Mouse (Mus musculus) embryonic facial prominence, embryonic 15.5 days (tissue): ENCODE results near the gene Pp2d1. TPM values are rescaled to one million over a fixed set of nuclear protein-coding genes. Genes with fewer than 3 reads are reported as not detected.

Experiments
- ATAC-seq: fragments of 200-750 bp; cut with Nextera tagmentation; 2 replicates; pipeline ENCODE4 v1.8.0; 2017; ENCODE audit warnings: low read depth, moderate TSS enrichment; ENCODE audit not compliant: insufficient number of reproducible peaks, low FRiP score, low TSS enrichment
- H3K27ac ChIP-seq: fragments of 300-500 bp; sonication (generic); replicated peaks from 2 replicates; pipeline ENCODE4 v1.5.1; 2015; ENCODE audit warnings: mild to moderate bottlenecking, inconsistent platforms
- H3K27me3 ChIP-seq: fragments of 300-500 bp; sonication (generic); 2 replicates; pipeline ENCODE4 v1.6.1; 2015; ENCODE audit warnings: inconsistent platforms
- H3K36me3 ChIP-seq: fragments of 300-500 bp; sonication (generic); 2 replicates; pipeline ENCODE4 v1.6.1; 2015; ENCODE audit warnings: mild to moderate bottlenecking, inconsistent platforms
- H3K4me1 ChIP-seq: fragments of 300-500 bp; sonication (generic); 2 replicates; pipeline ENCODE4 v1.6.1; 2015; ENCODE audit warnings: inconsistent platforms
- H3K4me2 ChIP-seq: fragments of 300-500 bp; sonication (generic); replicated peaks from 2 replicates; pipeline ENCODE4 v1.6.1; 2015; ENCODE audit warnings: mild to moderate bottlenecking, inconsistent platforms
- H3K4me3 ChIP-seq: fragments of 300-500 bp; sonication (generic); replicated peaks from 2 replicates; pipeline ENCODE4 v1.5.1; 2015; ENCODE audit warnings: mild to moderate bottlenecking, inconsistent platforms
- H3K9ac ChIP-seq: fragments of 300-500 bp; sonication (generic); 2 replicates; pipeline ENCODE4 v1.6.1; 2015; ENCODE audit warnings: inconsistent platforms
- H3K9me3 ChIP-seq: fragments of 300-500 bp; sonication (generic); replicated peaks from 2 replicates; pipeline ENCODE4 v1.6.1; 2016; ENCODE audit warnings: inconsistent platforms
- WGBS: fragments of 180-500 bp; shearing (Covaris S2); methylation state at CpG from one replicate; pipeline ENCODE4 v1.1.7; 2015; 5-methylcytosine and 5-hydroxymethylcytosine counted together
- polyA plus RNA-seq: library from polyadenylated mRNA; unstranded; fragments of >200 nt; fragmentation: Nextera tagmentation; extraction: Ambion mirVana; gene quantifications from 2 replicates; pipeline ENCODE4 v1.2.1, GENCODE M21; 2015

The Pp2d1 gene
- polyA plus RNA-seq, 1 experiment from 2014 or later: 0.43 TPM

DNA sequence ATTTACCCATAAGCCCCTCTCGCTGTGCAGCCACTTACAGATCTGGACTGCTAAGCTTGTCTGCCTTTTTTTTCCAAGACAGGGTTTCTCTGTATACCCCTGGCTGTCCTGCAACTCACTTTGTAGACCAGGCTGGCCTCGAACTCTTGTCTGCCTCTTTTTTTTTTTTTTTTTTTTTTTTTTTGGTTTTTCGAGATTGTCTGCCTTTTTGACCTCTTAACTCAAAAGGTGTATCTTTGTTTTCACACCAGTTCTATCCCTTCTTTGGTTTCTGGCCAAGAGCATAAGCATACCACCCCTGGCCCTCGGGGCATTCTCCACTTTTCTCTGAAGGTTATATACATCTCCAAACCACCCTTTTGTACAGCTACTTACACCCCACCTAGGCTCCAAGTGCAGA is 25.6 kb upstream of the Pp2d1 start:
- peaks cover 19% of the 10 kb centered on the region for H3K4me1 ChIP-seq
- no peak overlapping the region for H3K9ac ChIP-seq
- no peaks in the 10 kb centered on the region for H3K9me3 ChIP-seq
- no peak overlapping the region for H3K4me3 ChIP-seq
- 80% methylated on average over 4 of the region's 4 CpGs for WGBS
- no peak overlapping the region for H3K27ac ChIP-seq
- no peaks in the 10 kb centered on the region for H3K27me3 ChIP-seq
- H3K4me2 ChIP-seq: no peak overlapping the region
- no peak for ATAC-seq
- H3K36me3 ChIP-seq: no peaks in the 10 kb centered on the region

DNA sequence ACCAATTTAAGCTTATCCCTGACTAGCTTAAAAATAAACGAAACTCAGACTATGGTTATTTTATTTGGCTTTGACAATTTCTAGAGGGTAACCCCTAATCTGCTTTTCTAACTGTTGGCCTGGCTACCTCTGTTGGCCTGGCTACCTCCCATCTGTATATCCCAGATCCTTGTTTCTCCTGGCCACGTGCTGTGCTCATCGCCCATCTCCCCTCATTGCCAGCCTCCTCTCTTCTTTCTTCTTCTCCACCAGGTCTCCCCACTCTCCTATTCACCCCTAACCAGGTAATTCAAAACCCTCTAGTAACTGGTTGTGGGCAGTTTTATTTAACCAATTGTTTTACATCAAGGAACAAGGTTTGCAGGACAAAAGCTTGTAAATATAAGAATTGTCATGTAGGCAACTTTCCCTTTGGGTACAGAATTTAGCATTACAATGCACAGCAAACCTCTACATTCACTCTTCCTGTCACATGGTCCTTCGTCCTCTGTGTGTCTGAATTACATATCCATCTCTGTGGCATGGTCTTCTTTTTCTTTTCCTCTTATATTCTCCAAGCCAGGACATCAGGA is 22.3 kb upstream of the Pp2d1 start:
- 83% methylated on average over 4 of the region's 4 CpGs for WGBS
- no peaks in the 10 kb centered on the region for H3K27me3 ChIP-seq
- no peak overlapping the region for H3K27ac ChIP-seq
- H3K4me3 ChIP-seq: no peak overlapping the region
- no peaks in the 10 kb centered on the region for H3K36me3 ChIP-seq
- no peak overlapping the region for H3K4me2 ChIP-seq
- no peaks in the 10 kb centered on the region for H3K9me3 ChIP-seq
- ATAC-seq: no peak
- H3K9ac ChIP-seq: no peak overlapping the region
- H3K4me1 ChIP-seq: peaks cover 4% of the 10 kb centered on the region; the same call in 1 of the 2 replicates

DNA sequence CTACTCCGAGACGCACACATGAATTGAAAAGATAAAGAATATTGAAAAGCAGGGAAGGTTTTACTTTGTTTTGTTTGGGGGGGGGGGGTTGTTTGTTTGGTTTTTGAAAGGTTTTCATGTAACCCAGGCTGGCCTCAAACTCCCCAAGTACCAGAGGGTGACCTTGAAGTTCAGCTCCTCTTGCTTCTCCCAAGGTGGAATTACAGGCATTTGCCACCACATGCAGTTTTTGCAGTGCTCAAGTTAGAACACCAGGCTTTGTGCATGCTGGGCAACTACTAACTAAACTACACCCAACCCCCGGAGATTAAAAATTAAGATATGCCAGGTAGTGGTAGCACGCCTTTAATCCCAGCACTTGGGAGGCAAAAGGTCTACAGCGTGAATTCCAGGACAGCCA is 20.4 kb upstream of the Pp2d1 start:
- H3K36me3 ChIP-seq: no peaks in the 10 kb centered on the region
- ATAC-seq: no peak
- WGBS: 88% methylated on average over 5 of the region's 5 CpGs
- no peak overlapping the region for H3K9ac ChIP-seq
- H3K27ac ChIP-seq: no peak overlapping the region
- no peaks in the 10 kb centered on the region for H3K27me3 ChIP-seq
- H3K4me3 ChIP-seq: no peak overlapping the region
- H3K9me3 ChIP-seq: no peaks in the 10 kb centered on the region
- no peaks in the 10 kb centered on the region for H3K4me1 ChIP-seq
- H3K4me2 ChIP-seq: no peak overlapping the region

DNA sequence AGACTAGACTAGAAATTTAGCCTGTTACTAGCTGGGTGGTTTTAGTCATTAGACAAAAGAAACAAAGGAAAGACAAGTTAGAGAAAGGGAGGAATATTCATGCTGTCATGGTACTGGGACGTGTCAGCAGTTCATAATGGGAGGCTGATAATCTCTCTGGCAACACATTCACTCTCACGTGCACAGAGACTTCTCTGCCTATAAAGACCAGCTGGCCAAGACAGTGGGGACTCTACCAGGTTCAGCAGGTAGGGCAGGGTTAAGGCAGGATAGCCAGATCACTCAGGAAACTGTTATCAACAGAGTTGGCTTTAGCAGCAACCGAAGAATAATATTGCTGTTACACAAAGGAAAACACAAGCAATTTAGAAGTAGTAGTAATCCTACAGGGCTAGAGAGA is 18.2 kb upstream of the Pp2d1 start:
- H3K4me1 ChIP-seq: no peaks in the 10 kb centered on the region
- H3K36me3 ChIP-seq: no peaks in the 10 kb centered on the region
- H3K9me3 ChIP-seq: no peaks in the 10 kb centered on the region
- 75% methylated on average over 3 of the region's 3 CpGs for WGBS
- H3K27ac ChIP-seq: no peak overlapping the region
- no peaks in the 10 kb centered on the region for H3K27me3 ChIP-seq
- H3K4me2 ChIP-seq: no peak overlapping the region
- H3K4me3 ChIP-seq: no peak overlapping the region
- ATAC-seq: no peak
- H3K9ac ChIP-seq: no peak overlapping the region

DNA sequence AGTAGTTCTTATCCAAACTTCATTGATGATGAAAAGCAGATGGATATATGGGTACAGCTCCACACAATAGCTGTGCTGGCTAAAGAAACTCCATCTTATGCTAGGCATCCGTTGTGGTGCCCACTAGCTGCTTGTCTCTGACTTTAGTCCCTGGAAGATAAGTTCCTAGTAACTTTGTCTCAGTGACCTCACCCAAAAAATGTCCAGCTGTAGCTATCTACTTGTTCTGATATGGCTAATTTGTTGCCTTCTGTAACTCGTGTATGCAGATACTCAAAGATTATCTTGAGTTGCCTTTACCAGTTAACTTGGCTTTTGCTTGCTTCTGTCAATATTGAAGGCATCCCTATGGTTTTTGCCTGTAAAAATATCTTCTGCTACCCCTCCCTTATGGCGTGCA is 15.6 kb upstream of the Pp2d1 start:
- Histone ChIP-seq H3K9ac (no peak overlapping the region), H3K4me3 (no peak overlapping the region), H3K27ac (no peak overlapping the region), H3K4me2 (no peak overlapping the region), H3K36me3 (no peaks in the 10 kb centered on the region), H3K4me1 (no peaks in the 10 kb centered on the region), H3K9me3 (no peaks in the 10 kb centered on the region), H3K27me3 (no peaks in the 10 kb centered on the region)
- ATAC-seq: no peak
- WGBS: 74% methylated on average over 3 of the region's 3 CpGs

DNA sequence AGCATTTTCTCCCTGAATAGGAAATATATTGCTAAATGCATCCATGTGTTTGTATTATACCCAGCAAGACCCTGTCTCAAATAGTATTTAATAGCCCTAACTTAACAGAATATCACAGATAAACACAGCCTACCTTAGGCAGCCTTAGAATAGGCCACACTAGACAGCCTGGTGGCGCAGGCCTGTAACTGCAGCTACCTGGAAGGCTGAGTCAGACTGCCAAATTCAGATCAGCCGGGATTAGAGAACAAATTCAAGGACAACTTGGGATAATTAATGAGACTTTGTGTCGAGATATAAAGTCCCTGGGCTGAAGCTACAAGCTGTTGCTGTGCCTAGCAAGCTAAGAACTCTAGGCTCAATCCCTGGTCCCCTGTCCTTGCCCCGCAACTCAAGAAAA is 14.8 kb upstream of the Pp2d1 start:
- H3K4me1 ChIP-seq: no peaks in the 10 kb centered on the region
- 60% methylated on average over 4 of the region's 4 CpGs for WGBS

DNA sequence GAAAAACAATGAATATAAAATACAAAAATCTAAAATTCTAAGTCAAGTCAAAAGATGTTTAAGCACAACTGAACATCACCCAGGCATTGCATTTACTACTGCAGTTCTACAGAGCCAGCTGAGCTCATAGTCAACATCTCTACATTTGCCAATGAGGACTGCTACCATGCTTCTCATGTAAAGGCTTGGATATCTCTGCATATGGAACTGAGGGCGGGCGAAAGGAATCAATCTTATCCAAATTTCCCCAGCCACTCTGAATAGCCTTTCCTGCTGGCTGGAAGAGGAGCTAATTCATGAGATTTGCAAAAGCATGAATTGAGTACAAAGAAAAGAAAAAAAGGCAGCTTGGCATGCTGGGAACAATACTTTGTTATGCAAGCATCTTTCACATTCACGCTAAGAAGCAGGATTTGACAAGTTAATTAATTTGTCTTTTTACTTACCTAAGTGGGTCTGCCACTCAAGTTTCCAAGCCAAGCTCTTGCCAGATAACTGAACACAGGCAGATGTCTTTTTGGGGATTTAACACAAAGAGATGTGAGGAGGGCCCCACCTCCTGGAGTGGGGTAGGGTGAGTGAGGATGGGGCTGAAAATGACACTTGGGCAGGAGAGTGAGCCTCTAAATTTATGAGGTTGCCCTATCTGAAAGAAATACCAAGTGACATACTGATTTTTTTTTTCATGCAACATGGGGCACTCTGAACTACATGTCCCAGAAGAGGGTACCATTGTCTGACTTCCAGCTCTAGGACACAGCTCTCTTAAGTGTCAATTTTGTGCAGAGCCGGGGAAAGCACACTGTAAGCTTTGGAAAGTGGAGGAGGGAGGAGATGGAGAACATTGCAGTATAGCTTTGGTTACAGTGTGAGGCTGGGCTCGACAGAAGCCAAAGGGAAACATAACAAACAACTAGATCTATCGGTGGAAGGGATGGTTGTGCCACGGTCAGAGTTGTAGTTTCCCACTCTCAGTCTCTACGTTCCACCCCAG is 12.4 kb upstream of the Pp2d1 start:
- H3K4me2 ChIP-seq: no peak overlapping the region
- H3K27me3 ChIP-seq: no peaks in the 10 kb centered on the region
- H3K27ac ChIP-seq: no peak overlapping the region
- WGBS: 68% methylated on average over 8 of the region's 8 CpGs
- no peak overlapping the region for H3K4me3 ChIP-seq
- ATAC-seq: no peak
- H3K36me3 ChIP-seq: no peaks in the 10 kb centered on the region
- H3K4me1 ChIP-seq: no peaks in the 10 kb centered on the region
- H3K9ac ChIP-seq: no peak overlapping the region
- H3K9me3 ChIP-seq: no peaks in the 10 kb centered on the region

More for the DNA sequence above, 14.8 kb upstream of the Pp2d1 start:
- Histone ChIP-seq H3K9me3 (no peaks in the 10 kb centered on the region), H3K27me3 (no peaks in the 10 kb centered on the region), H3K4me2 (no peak overlapping the region), H3K4me3 (no peak overlapping the region), H3K9ac (no peak overlapping the region), H3K27ac (no peak overlapping the region), H3K36me3 (no peaks in the 10 kb centered on the region)
- no peak for ATAC-seq

DNA sequence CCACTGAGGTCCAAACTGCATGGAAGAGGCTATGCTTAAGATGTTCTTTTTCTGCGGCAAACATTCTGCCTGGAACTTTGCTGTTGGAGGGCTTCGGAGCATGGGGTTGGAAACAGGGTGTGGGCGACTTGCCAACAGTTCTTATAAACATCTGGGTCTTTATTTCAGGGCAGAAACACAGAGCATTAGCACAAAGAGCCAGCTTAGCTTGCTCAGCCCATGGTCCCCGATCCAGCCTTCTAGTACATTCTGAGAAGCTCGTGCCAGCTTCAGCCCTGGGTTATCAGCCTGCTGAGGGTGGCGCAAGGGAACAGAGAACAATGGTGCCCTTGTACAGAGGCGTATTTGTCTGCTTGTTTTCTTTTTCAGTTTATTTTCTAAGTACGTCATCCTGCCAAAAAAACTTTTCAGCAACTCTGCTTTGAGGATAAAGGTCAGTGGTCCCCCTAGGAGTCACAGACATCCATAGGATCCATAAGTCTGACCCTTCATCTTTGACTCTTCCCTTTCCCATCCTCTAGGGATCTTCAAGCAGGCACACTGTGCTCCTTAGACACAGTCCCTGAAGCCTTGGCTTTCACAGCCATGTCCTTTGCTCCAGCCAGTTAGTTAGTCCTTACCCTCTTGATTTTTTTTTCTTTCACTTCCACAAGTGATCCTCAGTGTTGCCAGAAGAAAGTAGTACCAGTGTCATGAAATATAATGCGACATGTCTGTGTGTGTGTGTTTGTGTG is 4.5 kb upstream of the Pp2d1 start:
- no peaks in the 10 kb centered on the region; the same call in 1 of the 2 replicates for H3K4me1 ChIP-seq
- no peaks in the 10 kb centered on the region for H3K27me3 ChIP-seq
- no peak overlapping the region for H3K4me3 ChIP-seq
- no peaks in the 10 kb centered on the region for H3K36me3 ChIP-seq
- H3K9ac ChIP-seq: no peak overlapping the region
- H3K27ac ChIP-seq: no peak overlapping the region
- ATAC-seq: no peak
- H3K4me2 ChIP-seq: no peak overlapping the region
- WGBS: 44% methylated on average over 9 of the region's 9 CpGs
- H3K9me3 ChIP-seq: no peaks in the 10 kb centered on the region

DNA sequence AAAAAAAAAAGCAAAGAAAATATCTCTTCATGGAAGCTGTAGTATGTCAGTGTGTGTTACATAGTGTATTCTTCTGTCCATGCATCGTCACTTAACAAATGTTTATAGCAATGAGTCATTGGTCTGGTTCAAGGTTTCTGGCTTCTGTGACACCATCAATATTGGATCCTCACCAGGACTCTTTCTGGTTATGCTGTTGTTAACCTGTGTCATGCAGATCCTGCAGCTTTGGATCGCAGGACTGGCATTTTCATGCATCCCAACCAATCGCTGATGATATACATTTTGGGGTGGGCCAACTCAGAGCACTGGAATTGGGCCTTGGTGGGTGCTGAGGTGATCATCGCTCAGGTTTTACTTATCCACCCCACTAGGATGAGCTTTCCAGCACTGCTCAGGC is 3.3 kb upstream of the Pp2d1 start:
- Histone ChIP-seq H3K4me2 (no peak overlapping the region), H3K4me1 (no peaks in the 10 kb centered on the region; the same call in 1 of the 2 replicates), H3K4me3 (no peak overlapping the region), H3K36me3 (no peaks in the 10 kb centered on the region), H3K27me3 (no peaks in the 10 kb centered on the region), H3K9ac (no peak overlapping the region), H3K27ac (no peak overlapping the region), H3K9me3 (no peaks in the 10 kb centered on the region)
- WGBS: 96% methylated on average over 4 of the region's 4 CpGs
- ATAC-seq: no peak

DNA sequence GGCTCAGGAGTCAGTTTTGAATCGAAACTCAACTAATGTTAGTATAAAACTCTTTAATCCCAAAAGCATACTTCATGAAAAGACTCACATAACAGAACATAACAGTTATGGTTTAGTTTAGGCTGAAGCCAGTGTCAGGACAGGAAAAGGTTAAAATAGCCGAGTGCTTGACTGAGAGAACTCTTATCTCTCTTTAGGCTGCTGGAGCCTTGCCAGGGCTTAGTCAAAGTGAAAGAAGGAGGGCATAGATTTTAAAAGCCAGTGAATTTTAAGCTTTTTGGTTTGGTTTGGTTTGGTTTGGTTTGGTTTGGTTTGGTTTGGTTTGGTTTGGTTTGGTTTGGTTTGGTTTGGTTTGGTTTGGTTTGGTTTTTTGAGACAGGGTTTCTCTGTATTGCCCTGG is 6.8 kb downstream of the Pp2d1 start:
- Histone ChIP-seq H3K9me3 (no peaks in the 10 kb centered on the region), H3K36me3 (no peaks in the 10 kb centered on the region), H3K27me3 (no peaks in the 10 kb centered on the region), H3K4me1 (no peaks in the 10 kb centered on the region), H3K9ac (no peak overlapping the region), H3K27ac (no peak overlapping the region), H3K4me2 (no peak overlapping the region), H3K4me3 (no peak overlapping the region)
- 64% methylated on average over 2 of the region's 2 CpGs for WGBS
- ATAC-seq: no peak

DNA sequence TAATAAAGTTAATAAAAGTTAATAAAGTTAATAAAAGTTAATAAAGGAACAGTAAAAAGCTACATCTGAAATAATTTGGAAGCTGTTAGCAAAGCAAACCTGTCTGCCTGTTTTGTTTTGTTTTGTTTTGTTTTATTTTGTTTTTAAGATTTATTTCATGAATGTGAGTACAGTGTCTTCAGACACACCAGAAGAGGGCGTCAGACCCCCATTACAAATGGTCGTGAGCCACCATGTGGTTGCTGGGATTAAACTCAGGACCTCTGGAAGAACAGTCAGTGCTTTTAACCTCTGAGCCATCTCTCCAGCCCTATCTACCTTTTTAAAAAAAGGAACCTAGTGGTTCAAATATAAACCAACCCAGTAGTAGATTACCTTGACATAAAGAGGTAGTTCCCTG is 8.1 kb downstream of the Pp2d1 start:
- no peak for ATAC-seq
- H3K9me3 ChIP-seq: no peaks in the 10 kb centered on the region
- no peaks in the 10 kb centered on the region for H3K36me3 ChIP-seq
- no peaks in the 10 kb centered on the region for H3K27me3 ChIP-seq
- H3K27ac ChIP-seq: no peak overlapping the region
- WGBS: 50% methylated on average over 2 of the region's 2 CpGs
- no peak overlapping the region for H3K9ac ChIP-seq
- H3K4me1 ChIP-seq: no peaks in the 10 kb centered on the region
- no peak overlapping the region for H3K4me2 ChIP-seq
- no peak overlapping the region for H3K4me3 ChIP-seq
